Mouse (Mus musculus): Measurements from ENCODE around the gene Eef1akmt2. TPM values are rescaled to one million over a fixed set of nuclear protein-coding genes. Genes with fewer than 3 reads are reported as not detected.

The Eef1akmt2 gene
- polyA plus RNA-seq, 1 experiment from 2014 or later, result 39.0 TPM

GRCm38 (mm10) chr7:132803962-132804361 lies 48.5 kb downstream of the Eef1akmt2 start:
- ATAC-seq (ENCODE audit: low FRiP score, low TSS enrichment), result no peak
- H3K4me2 ChIP-seq (replicated peaks; ENCODE audit: low read depth), result no peak overlapping the region
- peak overlapping the region; percentile 35 for H3K27ac ChIP-seq (replicated peaks)
- no peaks in the 10 kb centered on the region for H3K27me3 ChIP-seq (ENCODE audit: control insufficient read depth, insufficient read depth, low read length)
- TF ChIP-seq EP300 (optimal IDR thresholded peaks at IDR 0.05) (no peak), CTCF (IDR thresholded peaks at IDR 0.05; ENCODE audit: low read depth) (no peak)
- peaks cover 11% of the 10 kb centered on the region for H3K4me1 ChIP-seq (replicated peaks; ENCODE audit: control insufficient read depth, insufficient read depth)
- H3K36me3 ChIP-seq (ENCODE audit: control insufficient read depth, insufficient read depth, low read length), result no peaks in the 10 kb centered on the region
- WGBS, result 52% methylated on average over 3 of the region's 3 CpGs
- peak; percentile 14 for DNase-seq (ENCODE audit: low spot score)
- H3K9me3 ChIP-seq (ENCODE audit: control insufficient read depth, low read length), result no peaks in the 10 kb centered on the region
- H3K9ac ChIP-seq (ENCODE audit: low read length), result no peak overlapping the region
- no peak overlapping the region for H3K4me3 ChIP-seq (ENCODE audit: low read depth, low read length)

GRCm38 (mm10) chr7:132803336-132803735 lies 49.1 kb downstream of the Eef1akmt2 start:
- no peaks in the 10 kb centered on the region for H3K27me3 ChIP-seq (ENCODE audit: control insufficient read depth, insufficient read depth, low read length)
- ATAC-seq (ENCODE audit: low FRiP score, low TSS enrichment), result peak; percentile 18; the same call in 1 of the 2 replicates
- H3K4me1 ChIP-seq (replicated peaks; ENCODE audit: control insufficient read depth, insufficient read depth), result peaks cover 7% of the 10 kb centered on the region
- no peak for TF ChIP-seq EP300 (optimal IDR thresholded peaks at IDR 0.05)
- TF ChIP-seq CTCF (IDR thresholded peaks at IDR 0.05; ENCODE audit: low read depth), result no peak
- peak overlapping the region; percentile 35; the same call in 1 of the 2 replicates for H3K27ac ChIP-seq (replicated peaks)
- H3K4me2 ChIP-seq (replicated peaks; ENCODE audit: low read depth), result no peak overlapping the region
- peak; percentile 18 for DNase-seq (ENCODE audit: low spot score)
- H3K9ac ChIP-seq (ENCODE audit: low read length), result no peak overlapping the region
- WGBS, result 83% methylated on average over 2 of the region's 2 CpGs
- H3K36me3 ChIP-seq (ENCODE audit: control insufficient read depth, insufficient read depth, low read length), result no peaks in the 10 kb centered on the region
- no peaks in the 10 kb centered on the region for H3K9me3 ChIP-seq (ENCODE audit: control insufficient read depth, low read length)
- no peak overlapping the region for H3K4me3 ChIP-seq (ENCODE audit: low read depth, low read length)

- H3K9me3 ChIP-seq (ENCODE audit: control insufficient read depth, low read length), result no peaks in the 10 kb centered on the region
- no peak overlapping the region for H3K4me3 ChIP-seq (ENCODE audit: low read depth, low read length)
- WGBS, result 69% methylated on average over 11 of the region's 11 CpGs
- H3K9ac ChIP-seq (ENCODE audit: low read length), result no peak overlapping the region
- 0 out of 2 replicates have a peak overlapping the region, but pooled peaks have one; percentile 35 for H3K27ac ChIP-seq (replicated peaks)
- ATAC-seq (ENCODE audit: low FRiP score, low TSS enrichment) (no peak), DNase-seq (ENCODE audit: low spot score) (peak; percentile 13)
- no peaks in the 10 kb centered on the region for H3K36me3 ChIP-seq (ENCODE audit: control insufficient read depth, insufficient read depth, low read length)
- no peaks in the 10 kb centered on the region for H3K27me3 ChIP-seq (ENCODE audit: control insufficient read depth, insufficient read depth, low read length)
- TF ChIP-seq EP300 (optimal IDR thresholded peaks at IDR 0.05) (no peak), CTCF (IDR thresholded peaks at IDR 0.05; ENCODE audit: low read depth) (no peak)
- peaks cover 7% of the 10 kb centered on the region for H3K4me1 ChIP-seq (replicated peaks; ENCODE audit: control insufficient read depth, insufficient read depth)
- H3K4me2 ChIP-seq (replicated peaks; ENCODE audit: low read depth), result no peak overlapping the region
Observed at GRCm38 (mm10) chr7:132802691-132803090, 49.8 kb downstream of the Eef1akmt2 start.

- H3K27me3 ChIP-seq (ENCODE audit: control insufficient read depth, insufficient read depth, low read length), result no peaks in the 10 kb centered on the region
- no peak overlapping the region for H3K4me3 ChIP-seq (ENCODE audit: low read depth, low read length)
- TF ChIP-seq EP300 (optimal IDR thresholded peaks at IDR 0.05) (no peak), CTCF (IDR thresholded peaks at IDR 0.05; ENCODE audit: low read depth) (peak; percentile 27; the same call in 1 of the 2 replicates)
- no peaks in the 10 kb centered on the region for H3K36me3 ChIP-seq (ENCODE audit: control insufficient read depth, insufficient read depth, low read length)
- H3K9ac ChIP-seq (ENCODE audit: low read length), result no peak overlapping the region
- H3K4me1 ChIP-seq (replicated peaks; ENCODE audit: control insufficient read depth, insufficient read depth), result peaks cover 5% of the 10 kb centered on the region
- ATAC-seq (ENCODE audit: low FRiP score, low TSS enrichment) (no peak), DNase-seq (ENCODE audit: low spot score) (no peak)
- no peak overlapping the region for H3K4me2 ChIP-seq (replicated peaks; ENCODE audit: low read depth)
- WGBS, result 72% methylated on average over 2 of the region's 2 CpGs
- H3K9me3 ChIP-seq (ENCODE audit: control insufficient read depth, low read length), result no peaks in the 10 kb centered on the region
- peak overlapping the region; percentile 45; the same call in 1 of the 2 replicates for H3K27ac ChIP-seq (replicated peaks)
Observed at GRCm38 (mm10) chr7:132802066-132802465, 50.4 kb downstream of the Eef1akmt2 start.

GRCm38 (mm10) chr7:132801509-132801908 lies 51.0 kb downstream of the Eef1akmt2 start:
- Histone ChIP-seq H3K27me3 (ENCODE audit: control insufficient read depth, insufficient read depth, low read length) (no peaks in the 10 kb centered on the region), H3K27ac (replicated peaks) (peak overlapping the region; percentile 45; the same call in 1 of the 2 replicates), H3K36me3 (ENCODE audit: control insufficient read depth, insufficient read depth, low read length) (no peaks in the 10 kb centered on the region), H3K9me3 (ENCODE audit: control insufficient read depth, low read length) (no peaks in the 10 kb centered on the region), H3K4me2 (replicated peaks; ENCODE audit: low read depth) (no peak overlapping the region), H3K4me1 (replicated peaks; ENCODE audit: control insufficient read depth, insufficient read depth) (peaks cover 2% of the 10 kb centered on the region; the same call in 1 of the 2 replicates), H3K4me3 (ENCODE audit: low read depth, low read length) (no peak overlapping the region), H3K9ac (ENCODE audit: low read length) (no peak overlapping the region)
- 78% methylated on average over 5 of the region's 5 CpGs for WGBS
- TF ChIP-seq CTCF (IDR thresholded peaks at IDR 0.05; ENCODE audit: low read depth), result no peak
- TF ChIP-seq EP300 (optimal IDR thresholded peaks at IDR 0.05), result no peak
- DNase-seq (ENCODE audit: low spot score), result no peak
- peak; percentile 22; the same call in 1 of the 2 replicates for ATAC-seq (ENCODE audit: low FRiP score, low TSS enrichment)

- no peak for DNase-seq (ENCODE audit: low spot score)
- H3K9ac ChIP-seq (ENCODE audit: low read length), result no peak overlapping the region
- peaks cover 2% of the 10 kb centered on the region; the same call in 1 of the 2 replicates for H3K4me1 ChIP-seq (replicated peaks; ENCODE audit: control insufficient read depth, insufficient read depth)
Observed at GRCm38 (mm10) chr7:132800868-132801267, 51.6 kb downstream of the Eef1akmt2 start.

More at GRCm38 (mm10) chr7:132800868-132801267, 51.6 kb downstream of the Eef1akmt2 start:
- H3K27ac ChIP-seq (replicated peaks), result 0 out of 2 replicates have a peak overlapping the region, but pooled peaks have one; percentile 4
- H3K27me3 ChIP-seq (ENCODE audit: control insufficient read depth, insufficient read depth, low read length), result no peaks in the 10 kb centered on the region
- WGBS, result 68% methylated on average over 10 of the region's 10 CpGs
- no peaks in the 10 kb centered on the region for H3K36me3 ChIP-seq (ENCODE audit: control insufficient read depth, insufficient read depth, low read length)
- ATAC-seq (ENCODE audit: low FRiP score, low TSS enrichment), result no peak
- TF ChIP-seq CTCF (IDR thresholded peaks at IDR 0.05; ENCODE audit: low read depth) (no peak), EP300 (optimal IDR thresholded peaks at IDR 0.05) (no peak)
- H3K4me2 ChIP-seq (replicated peaks; ENCODE audit: low read depth), result no peak overlapping the region
- H3K4me3 ChIP-seq (ENCODE audit: low read depth, low read length), result no peak overlapping the region
- H3K9me3 ChIP-seq (ENCODE audit: control insufficient read depth, low read length), result no peaks in the 10 kb centered on the region

Measured in stomach, postnatal 0 days (tissue).